Mouse (Mus musculus): ENCODE results near the gene Uqcc2. TPM values are rescaled to one million over a fixed set of nuclear protein-coding genes. Genes with fewer than 3 reads are reported as not detected.

Gene Uqcc2
- total RNA-seq, 1 experiment from 2014 or later: 113 TPM

DNA sequence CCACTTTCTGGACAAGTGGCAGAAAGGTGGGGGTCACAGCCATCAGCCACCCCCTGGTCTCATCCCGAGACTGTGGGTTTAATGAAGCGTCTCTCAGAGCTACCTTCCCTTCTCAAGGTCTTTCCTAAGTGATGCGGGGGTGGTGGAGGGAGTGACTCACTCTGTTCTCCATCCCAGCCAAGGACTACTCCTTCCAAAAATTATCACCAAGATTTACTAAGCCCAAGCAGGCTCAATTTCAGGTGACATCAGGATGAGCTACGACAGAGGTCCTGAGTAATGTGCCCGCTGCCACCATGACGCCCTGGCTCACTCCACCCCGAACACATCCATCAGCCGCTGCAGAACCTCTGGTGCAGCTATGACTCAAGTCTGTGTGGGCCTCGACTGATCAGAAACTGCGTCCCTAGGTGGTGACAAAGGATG lies 2.5 kb downstream of the Uqcc2 start:
- ATAC-seq (replicated peaks in 1 of 2; ENCODE audit: insufficient read depth in 1 of 2, low FRiP score in 2 of 2, low TSS enrichment in 1 of 2, low read depth in 1 of 2, poor library complexity in 2 of 2, severe bottlenecking in 2 of 2): no peak

GRCm38 (mm10) chr17:27130246-27130645 lies 3.5 kb downstream of the Uqcc2 start:
- no peak for ATAC-seq (replicated peaks in 1 of 2; ENCODE audit: insufficient read depth in 1 of 2, low FRiP score in 2 of 2, low TSS enrichment in 1 of 2, low read depth in 1 of 2, poor library complexity in 2 of 2, severe bottlenecking in 2 of 2)

DNA sequence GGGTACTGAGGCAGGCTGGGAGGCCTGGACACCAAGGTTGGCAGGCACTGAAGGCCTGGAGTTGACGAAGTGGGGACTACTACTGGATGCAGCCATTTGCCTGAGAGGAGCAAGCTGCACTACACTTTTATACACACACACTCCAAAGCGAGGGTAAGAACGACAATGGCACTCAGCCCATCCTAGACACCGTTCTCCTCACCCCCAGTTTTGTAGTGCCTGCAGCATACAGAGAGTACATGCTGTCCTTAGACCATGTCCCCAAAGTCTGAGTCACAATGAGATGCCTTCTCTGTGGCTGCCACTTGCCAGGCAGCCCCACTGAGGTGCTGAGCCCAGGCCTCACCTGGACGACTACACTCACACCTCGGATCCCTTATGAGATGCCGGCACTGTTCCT lies 3.9 kb downstream of the Uqcc2 start:
- no peak for ATAC-seq (replicated peaks in 1 of 2; ENCODE audit: insufficient read depth in 1 of 2, low FRiP score in 2 of 2, low TSS enrichment in 1 of 2, low read depth in 1 of 2, poor library complexity in 2 of 2, severe bottlenecking in 2 of 2)

DNA sequence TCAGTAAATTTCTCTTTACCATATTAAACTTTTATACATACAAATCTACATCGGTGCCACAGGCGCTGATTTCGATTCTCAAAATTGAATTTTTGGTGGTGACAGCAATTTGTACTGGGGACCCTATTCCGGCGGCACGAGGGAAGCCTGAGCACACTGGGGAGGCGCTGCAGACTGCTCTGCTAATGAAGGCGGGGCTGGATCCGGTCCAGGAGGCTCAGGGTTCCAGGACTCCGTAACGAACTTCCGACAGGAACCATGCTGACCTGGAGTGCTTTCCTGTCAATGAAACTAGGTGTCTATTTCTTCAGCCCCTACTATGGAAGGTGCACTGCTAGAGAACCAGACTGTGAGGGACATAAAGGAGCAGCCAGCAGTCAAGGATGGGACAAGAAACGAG lies 4.4 kb downstream of the Uqcc2 start:
- ATAC-seq (replicated peaks in 1 of 2; ENCODE audit: insufficient read depth in 1 of 2, low FRiP score in 2 of 2, low TSS enrichment in 1 of 2, low read depth in 1 of 2, poor library complexity in 2 of 2, severe bottlenecking in 2 of 2): no peak

GRCm38 (mm10) chr17:27128189-27128588 lies 5.5 kb downstream of the Uqcc2 start:
- no peak for ATAC-seq (replicated peaks in 1 of 2; ENCODE audit: insufficient read depth in 1 of 2, low FRiP score in 2 of 2, low TSS enrichment in 1 of 2, low read depth in 1 of 2, poor library complexity in 2 of 2, severe bottlenecking in 2 of 2)

- ATAC-seq (replicated peaks in 1 of 2; ENCODE audit: insufficient read depth in 1 of 2, low FRiP score in 2 of 2, low TSS enrichment in 1 of 2, low read depth in 1 of 2, poor library complexity in 2 of 2, severe bottlenecking in 2 of 2): no peak
Observed at GRCm38 (mm10) chr17:27126974-27127373, 6.7 kb downstream of the Uqcc2 start.

- no peak for ATAC-seq (replicated peaks in 1 of 2; ENCODE audit: insufficient read depth in 1 of 2, low FRiP score in 2 of 2, low TSS enrichment in 1 of 2, low read depth in 1 of 2, poor library complexity in 2 of 2, severe bottlenecking in 2 of 2)
Observed at GRCm38 (mm10) chr17:27125669-27126202, 8.0 kb downstream of the Uqcc2 start.

DNA sequence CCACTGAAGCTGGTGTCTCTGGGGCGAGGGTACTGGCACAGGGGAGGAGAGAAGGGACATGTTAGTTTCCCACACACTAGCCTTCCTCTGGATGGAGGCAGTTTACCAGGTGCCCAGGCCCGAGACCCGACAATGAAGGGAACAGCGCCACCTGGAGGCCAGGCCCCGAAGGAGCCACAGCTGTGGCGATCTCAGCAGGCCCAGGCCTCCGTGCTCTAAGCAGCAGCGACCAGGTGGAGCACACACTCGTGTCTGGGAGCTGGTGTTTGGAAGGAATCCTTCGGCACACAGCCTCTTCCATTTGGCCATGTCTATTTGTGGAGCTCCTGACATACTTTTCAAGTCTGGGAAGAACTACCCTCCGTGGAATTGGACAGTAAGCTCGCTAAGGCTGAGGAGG lies 8.5 kb downstream of the Uqcc2 start:
- peak; percentile 67 to 70 for ATAC-seq (replicated peaks in 1 of 2; ENCODE audit: insufficient read depth in 1 of 2, low FRiP score in 2 of 2, low TSS enrichment in 1 of 2, low read depth in 1 of 2, poor library complexity in 2 of 2, severe bottlenecking in 2 of 2)

DNA sequence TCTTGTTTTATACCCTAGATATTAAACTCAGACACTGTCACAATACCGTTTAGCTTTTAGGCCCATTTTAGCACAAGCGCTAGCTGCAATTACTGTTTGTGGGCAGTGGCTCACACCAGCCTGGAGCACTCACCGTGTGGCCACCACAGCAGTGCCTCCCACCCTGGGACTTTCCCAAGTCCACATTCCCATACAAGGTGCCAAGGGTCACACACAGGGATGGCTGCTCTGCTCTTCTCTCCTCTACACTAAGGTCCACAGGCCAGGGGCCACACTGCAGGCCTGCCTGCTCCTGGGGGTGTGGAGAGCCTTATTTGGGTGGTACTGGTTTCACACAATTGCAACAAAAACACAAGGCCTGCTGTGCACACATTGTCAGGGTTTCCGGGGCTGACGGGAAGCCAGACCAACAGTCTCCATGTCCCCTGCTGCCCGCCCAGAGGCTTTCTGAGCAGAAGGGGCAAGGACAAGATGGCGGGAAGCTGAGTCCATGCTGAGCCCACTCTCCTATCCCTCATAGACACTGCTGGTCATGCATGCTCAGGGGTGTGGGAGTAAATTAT lies 9.8 kb downstream of the Uqcc2 start:
- ATAC-seq (replicated peaks in 1 of 2; ENCODE audit: insufficient read depth in 1 of 2, low FRiP score in 2 of 2, low TSS enrichment in 1 of 2, low read depth in 1 of 2, poor library complexity in 2 of 2, severe bottlenecking in 2 of 2): no peak

DNA sequence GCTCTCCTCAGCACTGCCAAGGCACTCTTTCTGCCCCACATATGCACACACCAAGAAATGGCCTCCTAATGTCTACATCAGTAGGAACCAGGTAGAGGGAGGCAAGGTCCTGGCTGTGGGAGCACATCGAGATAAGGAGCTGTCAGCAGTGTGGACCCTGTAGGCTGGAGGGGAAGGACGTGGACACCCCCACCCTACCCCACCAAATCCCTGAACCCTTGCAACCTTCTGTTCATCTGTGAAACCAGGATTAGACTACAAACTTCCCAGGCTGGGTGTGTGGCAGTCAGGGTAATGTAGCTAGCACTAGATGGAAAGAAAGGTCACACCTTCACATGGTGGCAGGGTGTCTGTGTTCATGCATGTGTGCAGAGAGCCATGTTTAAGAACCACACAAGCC lies 10.6 kb downstream of the Uqcc2 start:
- no peak for ATAC-seq (replicated peaks in 1 of 2; ENCODE audit: insufficient read depth in 1 of 2, low FRiP score in 2 of 2, low TSS enrichment in 1 of 2, low read depth in 1 of 2, poor library complexity in 2 of 2, severe bottlenecking in 2 of 2)

GRCm38 (mm10) chr17:27122701-27123100 lies 11.0 kb downstream of the Uqcc2 start:
- no peak for ATAC-seq (replicated peaks in 1 of 2; ENCODE audit: insufficient read depth in 1 of 2, low FRiP score in 2 of 2, low TSS enrichment in 1 of 2, low read depth in 1 of 2, poor library complexity in 2 of 2, severe bottlenecking in 2 of 2)

GRCm38 (mm10) chr17:27121781-27122180 lies 11.9 kb downstream of the Uqcc2 start:
- ATAC-seq (replicated peaks in 1 of 2; ENCODE audit: insufficient read depth in 1 of 2, low FRiP score in 2 of 2, low TSS enrichment in 1 of 2, low read depth in 1 of 2, poor library complexity in 2 of 2, severe bottlenecking in 2 of 2): no peak

DNA sequence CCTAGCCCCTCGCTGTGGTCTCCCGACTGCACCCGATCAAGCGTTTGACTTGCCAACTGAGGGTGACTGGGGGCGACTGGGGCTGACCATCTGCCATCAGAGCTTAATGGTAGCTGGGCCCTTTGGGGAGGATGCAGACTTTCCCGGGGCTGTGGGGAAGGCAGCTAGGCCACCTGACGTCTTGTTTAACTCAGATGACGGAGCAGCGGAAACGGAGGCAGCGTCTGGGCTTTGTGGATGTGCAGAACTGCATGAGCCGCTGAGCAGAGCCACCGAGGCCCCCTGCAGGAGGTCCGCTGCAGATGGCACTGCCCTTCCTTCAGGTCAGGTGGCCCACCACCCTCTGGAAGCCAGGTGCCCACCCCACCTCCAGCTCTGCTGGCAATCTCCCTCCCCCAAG lies 12.4 kb downstream of the Uqcc2 start:
- no peak for ATAC-seq (replicated peaks in 1 of 2; ENCODE audit: insufficient read depth in 1 of 2, low FRiP score in 2 of 2, low TSS enrichment in 1 of 2, low read depth in 1 of 2, poor library complexity in 2 of 2, severe bottlenecking in 2 of 2)

GRCm38 (mm10) chr17:27120561-27121024 lies 13.1 kb downstream of the Uqcc2 start:
- ATAC-seq (replicated peaks in 1 of 2; ENCODE audit: insufficient read depth in 1 of 2, low FRiP score in 2 of 2, low TSS enrichment in 1 of 2, low read depth in 1 of 2, poor library complexity in 2 of 2, severe bottlenecking in 2 of 2): no peak

- ATAC-seq (replicated peaks in 1 of 2; ENCODE audit: insufficient read depth in 1 of 2, low FRiP score in 2 of 2, low TSS enrichment in 1 of 2, low read depth in 1 of 2, poor library complexity in 2 of 2, severe bottlenecking in 2 of 2): no peak
Observed at GRCm38 (mm10) chr17:27119954-27120353, 13.8 kb downstream of the Uqcc2 start.

GRCm38 (mm10) chr17:27119540-27119895 lies 14.2 kb downstream of the Uqcc2 start:
- no peak for ATAC-seq (replicated peaks in 1 of 2; ENCODE audit: insufficient read depth in 1 of 2, low FRiP score in 2 of 2, low TSS enrichment in 1 of 2, low read depth in 1 of 2, poor library complexity in 2 of 2, severe bottlenecking in 2 of 2)

DNA sequence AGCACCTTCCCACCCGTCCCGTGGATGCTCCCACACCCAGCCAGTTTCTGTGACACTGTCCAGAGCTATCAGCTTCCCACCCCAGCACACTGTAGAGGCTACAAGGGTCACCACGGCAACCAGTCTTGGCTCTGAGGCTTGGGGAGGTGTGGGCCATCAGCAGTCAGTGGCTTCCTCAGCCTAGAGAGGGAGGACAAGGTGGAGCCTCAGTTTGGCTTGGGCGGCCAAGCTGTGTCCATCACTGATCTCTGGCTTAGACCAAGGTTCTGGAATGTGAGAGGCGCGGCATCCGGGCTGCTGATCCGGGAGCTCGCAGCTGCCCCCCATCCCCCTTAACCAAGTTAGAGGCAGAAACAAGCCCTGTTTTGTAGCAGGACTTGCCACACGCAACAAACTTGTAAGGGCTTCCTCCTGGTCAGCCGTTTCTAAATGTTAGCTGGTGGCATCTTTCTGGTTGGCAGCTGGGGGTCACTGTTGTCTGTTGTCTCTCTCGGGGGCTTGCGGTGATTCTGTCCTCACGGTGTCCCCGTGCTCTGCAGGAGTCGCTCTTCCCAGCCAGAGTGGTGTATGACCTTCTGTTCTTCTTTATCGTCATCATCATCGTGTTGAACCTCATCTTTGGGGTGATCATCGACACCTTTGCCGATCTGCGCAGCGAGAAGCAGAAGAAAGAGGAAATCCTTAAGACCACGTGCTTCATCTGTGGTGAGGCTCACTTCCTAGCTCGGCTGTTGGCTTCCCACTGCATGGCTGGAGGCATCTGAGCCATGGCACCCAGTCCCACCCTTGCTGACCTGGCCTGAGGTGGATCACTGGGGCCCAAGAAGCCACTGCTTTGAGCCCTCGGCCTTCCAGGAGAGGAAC lies 14.8 kb downstream of the Uqcc2 start:
- peak; percentile 60 to 61 for ATAC-seq (replicated peaks in 1 of 2; ENCODE audit: insufficient read depth in 1 of 2, low FRiP score in 2 of 2, low TSS enrichment in 1 of 2, low read depth in 1 of 2, poor library complexity in 2 of 2, severe bottlenecking in 2 of 2)

DNA sequence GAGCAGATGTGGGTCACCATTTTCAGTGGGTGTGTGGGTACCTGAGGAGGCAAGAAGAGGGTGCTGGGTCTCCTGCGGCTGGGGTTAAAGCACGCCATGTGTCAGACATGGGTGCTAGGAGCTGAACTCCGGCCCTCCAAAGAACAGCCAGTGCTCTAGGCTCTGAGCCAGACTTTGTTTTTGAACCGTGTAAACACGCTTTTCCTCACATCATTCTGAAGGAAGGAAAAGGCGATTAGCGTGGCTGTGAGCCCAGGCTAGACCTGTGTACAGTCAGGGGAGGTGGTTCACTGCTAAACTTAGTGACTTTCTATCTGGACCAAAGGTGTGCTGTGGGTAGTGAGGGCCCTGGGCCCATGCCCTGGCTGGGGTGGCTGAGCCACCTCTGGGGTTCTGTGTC lies 23.6 kb downstream of the Uqcc2 start:
- no peak for ATAC-seq (replicated peaks in 1 of 2; ENCODE audit: insufficient read depth in 1 of 2, low FRiP score in 2 of 2, low TSS enrichment in 1 of 2, low read depth in 1 of 2, poor library complexity in 2 of 2, severe bottlenecking in 2 of 2)

- ATAC-seq (replicated peaks in 1 of 2; ENCODE audit: insufficient read depth in 1 of 2, low FRiP score in 2 of 2, low TSS enrichment in 1 of 2, low read depth in 1 of 2, poor library complexity in 2 of 2, severe bottlenecking in 2 of 2): no peak
Observed at GRCm38 (mm10) chr17:27107936-27108335, 25.8 kb downstream of the Uqcc2 start.

All from hematopoietic stem cell, adult 5-6 weeks (primary cell).